Mouse (Mus musculus) c-Kit-negative CD71-positive TER-119-positive erythroid progenitor cells, embryonic 14.5 days (primary cell): ENCODE data around the gene Naalad2.
A peak's percentile ranks its signal among the peaks of the same experiment; 100 is the strongest.
"Not testable (repeated sequence)": the region's sequence is repeated elsewhere in the genome, so short reads cannot be mapped to it uniquely, and the experiment has no call there.

Experiments
- DNase-seq: peaks from one replicate; pipeline ENCODE4 v3.0.0-alpha.2; 2013; ENCODE audit warnings: low read depth, low spot score

Naalad2 gene

GRCm38 (mm10) chr9:18402895-18403294, at the start of gene Naalad2:
Gene Naalad2 (minus strand): TSS chr9:18402995.
- not testable (repeated sequence) for DNase-seq

- no peak for DNase-seq
Observed at GRCm38 (mm10) chr9:18431687-18432086, 28.9 kb upstream of the Naalad2 start.

- no peak for DNase-seq
Observed at GRCm38 (mm10) chr9:18430354-18430753, 27.6 kb upstream of the Naalad2 start, which contains the start of gene Mbd3l2. Gene Mbd3l2 (plus strand): TSS chr9:18430654.

- not testable (repeated sequence) for DNase-seq
Observed at GRCm38 (mm10) chr9:18412371-18412770, 9.6 kb upstream of the Naalad2 start.

- no peak for DNase-seq
Observed at GRCm38 (mm10) chr9:18404118-18404517, 1.3 kb upstream of the Naalad2 start, which contains the start of gene Ubtfl1. Gene Ubtfl1 (plus strand): TSS chr9:18404418.

GRCm38 (mm10) chr9:18399629-18400028, 3.2 kb downstream of the Naalad2 start:
- no peak for DNase-seq

GRCm38 (mm10) chr9:18385782-18386181, 17.0 kb downstream of the Naalad2 start:
- DNase-seq: no peak

GRCm38 (mm10) chr9:18373026-18373425, 29.8 kb downstream of the Naalad2 start:
- DNase-seq: not testable (repeated sequence)

- DNase-seq: no peak
Observed at GRCm38 (mm10) chr9:18319990-18320389, 82.8 kb downstream of the Naalad2 start.

- no peak for DNase-seq
Observed at GRCm38 (mm10) chr9:18298301-18298700, 104.5 kb downstream of the Naalad2 start.

GRCm38 (mm10) chr9:18293026-18293781, 109.6 kb downstream of the Naalad2 start:
- peak; percentile 29 for DNase-seq

GRCm38 (mm10) chr9:18292443-18292922, 110.3 kb downstream of the Naalad2 start:
- DNase-seq: peak; percentile 33

- peak; percentile 74 for DNase-seq
Observed at GRCm38 (mm10) chr9:18291571-18292429, 111.0 kb downstream of the Naalad2 start, which contains the start of gene Chordc1. Gene Chordc1 (plus strand): TSS chr9:18292125.

- not testable (repeated sequence) for DNase-seq
Observed at GRCm38 (mm10) chr9:18278693-18279092, 124.1 kb downstream of the Naalad2 start.

GRCm38 (mm10) chr9:18277497-18277896, 125.3 kb downstream of the Naalad2 start:
- no peak for DNase-seq

GRCm38 (mm10) chr9:18276844-18277243, 126.0 kb downstream of the Naalad2 start:
- DNase-seq: no peak

- DNase-seq: no peak
Observed at GRCm38 (mm10) chr9:18275901-18276300, 126.9 kb downstream of the Naalad2 start.
